Mouse (Mus musculus) layer of hippocampus, postnatal 14 days (tissue): ENCODE measurements at regions not wholly inside any gene's neighbourhood (a gene's known extent, or its start where the extent isn't known, plus 50 kb on each side); places are given as distances from the start of the nearest gene placed in this dataset.
"Not testable (repeated sequence)": the region's sequence is repeated elsewhere in the genome, so short reads cannot be mapped to it uniquely, and the experiment has no call there.

ENCODE experiments used
- DNase-seq, 2 experiments: peaks; one replicate each; pipeline ENCODE4 v3.0.0; 2021 to 2022; ENCODE audit warnings: low spot score in 2 of 2, mixed read lengths in 1 of 2

DNA sequence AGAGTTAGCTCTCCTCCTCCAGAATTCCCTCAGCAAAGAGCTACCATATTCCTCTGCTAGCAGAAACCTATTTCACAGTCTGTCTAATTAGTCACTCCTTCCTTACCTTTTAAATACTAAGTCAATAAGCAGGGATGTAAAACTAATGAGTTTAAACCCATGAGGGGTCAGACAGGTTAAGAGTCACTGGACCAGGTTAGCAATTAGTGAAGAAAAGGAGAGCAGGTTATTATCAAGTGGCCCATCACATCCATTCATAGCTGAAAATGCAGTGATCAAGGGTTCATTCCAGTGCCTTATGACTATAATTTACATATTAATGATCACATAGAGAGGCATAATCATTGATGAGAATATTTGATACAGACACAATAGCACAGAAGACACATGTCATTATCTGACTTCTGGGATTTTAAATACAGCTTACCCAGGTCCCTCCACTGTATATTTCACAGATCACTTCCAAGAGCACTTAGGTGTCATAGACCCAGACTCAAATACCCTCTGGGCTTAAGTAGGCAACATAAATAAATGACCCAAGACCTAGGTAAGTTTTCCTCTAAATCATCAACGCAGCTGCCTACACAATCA lies 355.4 kb upstream of the Rgma start:
- no peak for DNase-seq

DNA sequence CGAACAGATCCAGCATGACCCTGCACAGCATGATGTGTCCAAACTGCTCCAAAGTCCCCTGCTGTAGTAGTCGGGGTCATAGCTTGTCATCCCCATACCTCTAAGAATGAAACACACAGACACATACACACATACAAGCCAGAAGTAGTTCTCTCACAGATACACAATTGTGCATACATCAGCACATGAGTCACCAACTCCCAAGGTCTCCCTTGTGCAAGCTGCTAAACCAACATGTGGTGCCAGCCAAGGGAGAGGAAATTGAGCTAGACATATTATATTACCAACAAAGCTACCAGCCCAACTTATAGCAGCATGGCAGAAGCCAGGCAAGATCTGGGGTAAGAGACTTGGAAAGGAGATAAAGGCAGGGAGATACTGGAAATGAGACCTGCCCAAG lies 353.5 kb upstream of the Rgma start:
- DNase-seq, result no peak

DNA sequence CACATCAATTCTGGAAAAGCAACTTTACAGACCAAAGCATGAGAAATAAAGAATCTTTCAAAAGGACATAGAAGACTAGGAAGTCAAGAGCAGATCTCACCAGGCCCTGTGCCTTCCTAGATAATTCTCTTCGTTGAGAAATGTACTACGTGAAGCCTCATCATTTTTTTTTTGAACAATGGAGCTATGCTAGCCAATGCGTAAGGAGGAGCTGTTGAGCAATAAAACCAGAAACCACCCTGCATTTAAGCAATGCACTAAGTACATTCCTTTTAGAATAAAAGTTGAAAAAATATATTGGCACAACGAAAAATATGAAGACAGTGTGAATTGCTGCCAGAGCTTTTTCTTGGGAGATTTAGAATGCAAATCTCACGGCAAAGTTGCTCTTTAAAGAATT lies 349.7 kb upstream of the Rgma start:
- DNase-seq, result peak in 1 of 2 experiments; percentile 15

DNA sequence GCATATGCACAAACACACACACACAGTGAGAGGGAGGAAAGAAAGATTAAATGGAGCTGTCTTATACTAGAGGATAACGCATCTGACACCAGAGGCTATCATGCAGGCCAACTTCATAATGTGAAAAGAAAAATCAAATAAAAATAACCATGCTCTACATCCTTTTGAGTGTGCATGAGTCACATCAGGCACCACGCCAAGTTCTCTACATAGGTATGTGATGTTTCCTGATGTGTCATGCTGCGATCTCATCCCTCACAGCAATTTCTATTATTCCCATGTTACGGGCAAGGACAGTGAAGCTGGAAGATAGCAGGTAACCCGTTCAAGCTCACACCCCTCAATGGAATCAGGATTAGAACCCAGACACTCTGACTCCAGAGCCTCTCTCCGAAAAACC lies 346.4 kb upstream of the Rgma start:
- DNase-seq, result no peak

DNA sequence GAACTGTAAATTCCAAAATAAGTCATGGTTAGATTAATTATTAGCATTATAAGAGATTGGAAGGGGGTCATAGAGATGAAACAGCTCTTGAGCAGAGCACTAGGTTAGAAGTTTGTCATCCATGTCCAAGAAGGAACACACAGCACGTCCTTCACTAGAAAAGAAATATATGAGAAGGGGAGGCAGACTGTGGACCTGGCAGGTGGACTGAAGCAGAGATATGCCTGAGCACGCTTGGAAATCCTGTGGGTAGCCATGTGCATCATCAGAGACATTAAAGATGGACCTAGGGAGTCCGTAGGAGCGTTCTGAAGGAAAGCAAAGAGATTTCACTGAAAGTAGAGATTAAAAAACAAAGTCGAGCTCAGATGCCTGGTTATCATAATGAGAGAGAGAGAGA lies 343.9 kb upstream of the Rgma start:
- no peak for DNase-seq

DNA sequence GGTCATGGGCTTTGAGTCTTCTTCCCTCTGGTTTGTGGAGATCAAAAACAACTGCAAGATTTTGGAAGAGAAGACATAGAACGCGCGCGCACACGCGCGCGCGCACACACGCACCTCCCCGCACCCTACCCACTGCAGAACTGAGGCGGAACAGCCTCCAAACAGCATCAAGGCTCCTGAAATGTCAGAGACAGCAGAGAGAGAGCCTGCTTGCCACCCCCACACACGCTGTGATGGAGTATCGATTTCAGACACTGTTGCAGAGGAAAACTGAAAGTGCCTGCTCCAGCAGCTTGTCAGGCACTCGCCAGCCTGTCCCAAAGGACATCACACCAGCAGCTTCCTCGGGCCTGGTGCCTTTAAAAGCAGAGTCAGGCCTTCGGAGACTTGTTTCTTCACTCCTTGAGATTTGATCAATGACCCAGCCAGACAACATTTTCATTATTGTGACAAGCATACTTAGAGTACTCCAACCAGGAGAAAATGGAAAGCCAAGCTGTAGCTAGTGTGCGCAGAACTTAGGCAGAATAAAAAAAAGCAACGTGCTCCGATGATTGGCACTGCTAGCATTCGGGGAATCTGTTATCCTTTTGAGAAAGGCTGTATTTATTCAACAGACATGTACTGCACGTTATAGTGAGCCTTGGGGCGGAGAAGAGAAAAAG lies 342.9 kb upstream of the Rgma start:
- DNase-seq, result peak; percentile 56 to 63

DNA sequence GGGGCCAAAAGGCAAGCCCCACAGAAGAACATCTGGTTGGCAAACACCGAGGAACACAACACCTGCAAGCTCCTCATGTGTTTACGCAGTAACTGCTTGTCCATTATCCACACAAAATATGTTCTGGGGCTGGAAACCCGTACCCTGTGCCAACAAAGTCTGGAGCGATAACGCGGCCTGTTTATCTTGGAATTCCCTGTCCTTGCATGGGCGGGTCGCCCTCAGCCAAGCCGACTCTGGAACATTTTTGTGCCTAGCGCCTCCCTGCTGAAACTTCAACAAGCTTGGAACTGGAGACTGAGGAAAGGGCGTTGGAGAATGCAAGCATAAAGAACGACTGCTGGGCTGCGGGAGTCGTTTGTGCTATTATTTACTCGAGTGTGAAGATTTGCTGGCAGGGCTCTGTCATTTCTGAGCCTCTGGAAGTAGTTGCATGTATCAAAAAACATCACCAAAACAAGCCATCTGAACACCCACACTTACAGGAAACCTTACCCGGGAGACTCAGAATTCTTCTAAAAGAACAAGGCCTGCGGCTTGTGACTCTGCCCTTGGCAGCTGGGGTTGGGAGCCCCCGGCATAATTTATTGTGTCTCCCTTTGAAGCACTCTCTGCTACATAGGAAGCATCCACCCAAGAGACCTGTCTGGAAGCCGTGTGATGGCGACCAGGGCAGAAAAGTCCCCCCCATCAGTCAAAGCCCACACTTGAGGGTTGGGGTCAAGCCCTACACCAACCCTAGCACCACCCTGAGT lies 338.3 kb upstream of the Rgma start:
- DNase-seq, result peak; percentile 52 to 71

DNA sequence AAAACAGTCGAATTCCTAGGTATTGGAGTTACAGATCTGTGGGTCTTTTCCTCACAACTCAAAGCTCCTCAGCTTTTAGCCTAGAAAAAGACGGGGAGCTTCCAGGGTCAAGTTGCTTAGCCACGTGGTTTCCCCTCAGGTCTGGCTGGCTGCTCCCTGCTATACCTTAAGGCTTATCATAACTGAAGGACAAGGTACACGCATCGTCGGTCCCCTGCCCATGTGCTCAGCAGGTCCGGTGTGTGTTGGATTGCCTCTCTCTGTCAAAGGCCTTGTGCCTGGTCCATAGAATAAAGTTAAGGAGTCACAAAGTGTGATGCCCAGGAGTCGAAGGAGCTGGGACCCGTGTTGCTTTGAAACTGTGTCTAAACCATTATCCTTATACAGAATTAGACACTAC lies 337.7 kb upstream of the Rgma start:
- DNase-seq, result no peak

DNA sequence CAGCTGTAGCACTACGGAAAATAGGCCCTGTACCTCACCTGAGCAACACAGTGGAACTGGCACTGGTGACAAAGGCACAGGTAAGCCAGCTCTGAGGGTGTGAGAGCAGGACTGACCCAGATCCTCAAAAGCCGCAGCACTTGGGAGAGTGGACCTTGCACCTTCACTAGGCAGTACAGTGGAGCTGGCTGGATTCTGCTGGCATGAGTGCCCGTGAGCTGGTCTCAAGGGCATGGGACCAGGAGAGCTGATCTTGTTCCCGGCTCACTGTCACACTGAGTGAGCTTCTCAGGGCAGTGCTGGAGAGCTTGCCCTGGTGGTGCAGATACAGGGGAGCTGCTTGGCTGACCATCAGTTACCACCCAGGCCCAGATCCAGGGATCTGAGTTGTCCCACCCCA lies 335.4 kb upstream of the Rgma start:
- DNase-seq, result no peak

DNA sequence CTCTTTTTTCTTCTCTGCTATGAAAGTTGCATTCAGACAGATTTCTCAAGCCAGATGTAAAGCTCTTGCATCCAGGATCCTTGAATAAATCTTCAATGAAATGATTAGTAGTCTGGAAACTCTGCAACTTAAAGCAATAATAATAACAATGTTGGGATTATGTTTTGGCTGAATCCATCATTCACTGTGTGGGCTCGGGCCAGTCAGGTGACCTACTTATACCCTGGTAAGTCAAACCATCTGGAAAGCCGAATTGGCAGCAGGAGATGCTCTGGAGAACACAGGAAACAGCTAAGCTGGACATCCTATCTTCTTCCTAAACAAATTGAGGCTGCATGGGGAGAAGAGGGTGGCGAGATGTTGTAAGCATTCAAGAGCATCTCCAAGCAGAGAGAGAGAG lies 331.0 kb upstream of the Rgma start:
- DNase-seq, result no peak

DNA sequence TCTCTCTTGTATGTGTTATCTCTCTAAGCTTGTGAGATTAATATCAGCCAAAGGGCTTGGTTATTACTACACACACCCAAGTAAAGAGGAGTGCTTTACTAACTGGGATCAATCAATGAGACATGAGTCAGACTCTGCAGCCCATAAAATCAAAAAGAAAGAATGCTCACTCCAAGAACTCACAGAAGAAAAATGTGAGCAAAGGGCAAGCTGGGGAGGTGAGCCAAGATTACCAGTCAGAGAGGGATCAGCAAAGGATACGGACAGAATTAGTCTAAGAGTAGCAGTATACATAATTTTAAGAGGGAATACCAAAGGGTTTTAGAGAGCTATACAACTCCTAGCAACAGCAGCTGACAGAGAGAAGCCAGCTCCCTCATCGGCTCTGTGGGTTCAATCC lies 319.4 kb upstream of the Rgma start:
- DNase-seq, result no peak

DNA sequence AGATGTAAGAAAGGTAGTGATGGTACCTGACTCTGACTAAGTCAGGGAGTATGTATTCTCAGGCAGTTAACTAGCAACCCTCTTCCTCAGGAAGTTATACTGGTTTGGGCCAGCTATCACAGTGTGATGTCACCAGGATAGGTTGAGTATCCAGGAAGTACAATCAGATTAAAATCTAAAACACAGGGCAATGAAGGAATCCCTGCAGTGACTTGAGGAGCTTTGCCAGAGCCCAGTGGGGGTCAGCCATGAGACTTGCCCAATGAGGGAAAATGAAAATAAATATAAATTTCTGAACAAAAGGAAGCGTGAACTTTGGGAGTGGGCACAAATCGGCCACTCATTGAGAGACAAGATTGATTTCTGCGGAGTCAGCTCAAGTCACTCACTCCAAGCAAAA lies 311.8 kb upstream of the Rgma start:
- no peak for DNase-seq

DNA sequence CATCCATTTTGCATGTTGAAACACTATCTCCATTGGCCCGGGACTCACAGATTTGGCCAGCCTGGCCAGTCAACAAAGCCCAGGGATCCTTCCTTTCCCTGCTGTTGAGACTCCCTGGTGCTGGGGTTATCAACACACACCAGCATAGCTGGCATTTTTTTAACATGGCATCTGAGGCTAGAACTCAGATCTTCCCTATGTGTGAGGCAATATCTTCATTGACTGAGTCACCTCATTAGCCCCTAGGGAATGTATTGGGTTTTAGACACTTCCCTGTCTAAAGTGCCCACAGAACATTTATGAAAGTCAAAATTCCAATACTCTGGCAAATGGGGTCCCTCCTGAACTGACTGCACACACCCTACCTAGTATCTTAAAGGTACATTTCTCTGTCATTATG lies 306.8 kb upstream of the Rgma start:
- DNase-seq, result no peak

DNA sequence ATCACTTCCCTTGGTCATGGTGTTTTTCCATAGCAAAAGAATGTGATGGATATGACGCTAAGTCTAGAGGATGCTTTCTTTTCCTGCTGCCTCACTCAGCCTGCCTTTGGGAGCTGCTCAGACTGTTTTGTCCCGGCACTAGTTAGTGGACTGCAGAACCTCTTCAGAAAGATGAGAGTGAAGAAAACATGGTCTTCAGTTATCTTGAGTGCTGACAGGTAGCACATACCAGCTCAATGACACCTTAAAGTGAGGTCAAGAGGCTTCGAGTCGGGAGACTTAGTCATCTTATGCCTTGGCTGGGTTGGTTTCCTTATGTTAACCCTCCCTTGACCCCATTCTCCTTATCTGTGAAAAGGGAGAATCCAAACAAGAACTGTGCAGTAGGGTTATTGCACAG lies 306.0 kb upstream of the Rgma start:
- no peak for DNase-seq

DNA sequence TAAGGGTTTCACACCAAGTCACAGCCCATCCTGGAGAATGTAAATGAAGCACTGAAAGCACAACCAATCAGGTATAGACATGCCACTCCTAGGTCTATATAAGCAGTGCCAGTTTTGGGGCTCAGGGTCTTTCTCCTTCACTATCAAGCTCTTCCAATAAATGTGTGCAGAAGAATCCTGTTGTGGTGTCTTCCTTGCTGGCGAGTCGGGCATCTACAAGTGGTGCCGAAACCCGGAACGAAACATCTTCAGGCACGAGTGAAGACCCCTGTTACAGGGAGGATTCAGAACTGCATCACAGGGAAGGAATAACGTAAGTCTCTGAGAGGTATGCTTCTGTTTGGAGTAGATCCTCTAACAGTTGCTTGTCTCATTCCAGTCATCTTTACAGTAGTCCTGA lies 299.9 kb upstream of the Rgma start:
- DNase-seq, result not testable (repeated sequence)

DNA sequence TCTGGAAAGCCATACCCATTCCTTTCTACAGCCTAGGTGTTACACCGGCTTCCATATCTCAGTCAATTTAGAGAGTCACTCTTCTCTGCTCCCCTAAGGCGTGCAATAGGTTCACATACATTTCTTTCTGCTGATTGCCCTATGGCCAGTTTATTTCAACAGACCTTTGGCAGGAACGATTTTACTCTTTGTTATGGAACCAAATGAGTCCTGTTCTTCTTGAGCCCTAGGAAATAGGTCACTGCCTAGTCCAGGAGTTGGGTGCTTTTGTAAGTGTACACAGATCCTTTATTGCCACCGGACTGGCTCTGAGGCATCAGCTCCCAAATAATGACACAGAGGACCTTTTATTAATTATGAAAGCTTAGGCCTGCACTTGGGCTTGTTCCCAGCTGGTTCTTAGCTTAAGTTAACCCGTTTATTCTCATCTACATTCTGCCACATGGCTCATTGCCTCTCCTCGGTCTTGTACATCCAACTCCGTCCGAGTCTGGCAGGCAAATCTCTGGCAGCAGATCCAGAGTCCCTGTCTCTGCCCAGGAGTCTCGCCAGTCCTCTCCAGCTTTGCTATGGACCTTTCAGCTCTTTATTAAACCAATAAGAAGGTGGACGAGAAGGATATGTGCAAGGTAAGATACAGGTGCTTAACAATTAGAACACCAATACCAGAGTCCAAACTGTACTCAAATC lies 287.7 kb upstream of the Rgma start:
- DNase-seq, result peak in 1 of 2 experiments; percentile 44

DNA sequence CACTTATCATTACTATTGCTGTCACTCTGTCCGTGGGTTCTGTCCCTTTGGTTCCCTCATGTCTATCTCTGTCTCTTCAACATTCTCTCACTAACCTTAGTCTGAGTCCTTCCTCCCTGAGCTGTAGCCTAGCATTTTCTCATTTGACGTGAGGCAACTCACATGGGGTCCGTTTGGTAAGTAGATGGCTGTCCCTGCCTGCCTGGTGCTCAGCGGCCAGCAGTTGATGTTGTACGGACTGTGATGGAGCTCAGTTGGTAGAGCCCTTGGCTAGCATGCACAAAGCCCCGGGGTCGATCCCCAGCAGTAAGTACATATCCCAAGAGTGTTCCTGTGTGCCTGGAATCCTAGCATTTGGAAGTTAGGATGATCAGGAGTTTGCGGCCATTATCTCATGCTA lies 287.0 kb upstream of the Rgma start:
- DNase-seq, result no peak

DNA sequence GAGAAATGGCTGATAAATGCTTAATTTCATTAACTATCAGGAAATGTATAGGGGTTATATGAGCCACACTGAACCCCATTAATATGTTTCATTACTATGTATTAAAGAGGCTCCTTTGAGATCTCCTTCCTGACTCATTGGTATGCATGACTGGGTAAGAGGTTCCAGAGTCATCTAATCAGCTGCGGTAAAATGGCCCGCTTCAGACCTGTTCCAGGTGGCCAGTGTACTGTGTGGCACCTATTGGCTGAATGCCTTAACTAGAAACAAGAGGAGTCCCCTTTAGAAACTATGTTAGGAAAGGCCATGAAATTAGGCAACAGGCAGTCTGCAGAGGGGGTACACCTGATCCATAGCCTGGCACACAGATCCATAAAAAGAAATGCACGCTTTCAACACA lies 283.6 kb upstream of the Rgma start:
- no peak for DNase-seq

DNA sequence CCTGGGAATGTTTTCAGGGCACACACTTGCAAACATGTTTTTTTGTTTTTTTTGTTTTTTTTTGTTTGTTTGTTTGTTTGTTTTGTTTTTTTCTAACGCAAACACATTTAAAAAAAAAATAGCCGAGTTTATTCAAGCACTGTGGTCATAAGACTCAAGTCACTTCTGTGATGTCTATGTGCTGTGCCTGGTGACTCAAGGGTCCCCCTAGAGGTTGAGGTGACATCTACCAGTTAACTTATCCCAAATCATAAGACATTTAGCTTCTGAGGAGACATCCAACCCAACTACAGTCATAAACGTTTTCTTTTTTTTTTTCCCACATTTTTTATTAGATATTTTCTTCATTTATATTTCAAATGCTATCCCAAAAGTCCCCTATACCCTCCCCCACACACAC lies 281.2 kb upstream of the Rgma start:
- DNase-seq, result no peak

DNA sequence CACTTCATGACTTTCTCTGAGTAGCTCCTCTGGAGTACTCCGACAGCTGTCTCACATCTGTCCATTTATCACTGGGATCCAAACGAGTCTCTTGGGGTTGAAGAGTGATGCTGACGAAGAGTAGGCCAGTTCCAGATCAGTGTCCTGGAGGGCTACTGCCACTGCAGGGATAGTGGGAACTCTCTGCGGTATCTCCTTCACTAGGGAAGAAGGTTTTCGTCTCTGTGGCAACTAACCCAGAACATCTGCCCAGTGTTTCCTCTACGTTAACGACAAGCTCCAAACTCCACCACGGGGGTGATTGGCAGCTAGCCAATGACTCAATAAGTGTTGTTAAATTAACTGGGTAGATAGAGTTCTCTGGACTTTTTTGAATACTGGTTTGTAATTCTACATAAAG lies 256.4 kb upstream of the Rgma start:
- DNase-seq, result no peak

DNA sequence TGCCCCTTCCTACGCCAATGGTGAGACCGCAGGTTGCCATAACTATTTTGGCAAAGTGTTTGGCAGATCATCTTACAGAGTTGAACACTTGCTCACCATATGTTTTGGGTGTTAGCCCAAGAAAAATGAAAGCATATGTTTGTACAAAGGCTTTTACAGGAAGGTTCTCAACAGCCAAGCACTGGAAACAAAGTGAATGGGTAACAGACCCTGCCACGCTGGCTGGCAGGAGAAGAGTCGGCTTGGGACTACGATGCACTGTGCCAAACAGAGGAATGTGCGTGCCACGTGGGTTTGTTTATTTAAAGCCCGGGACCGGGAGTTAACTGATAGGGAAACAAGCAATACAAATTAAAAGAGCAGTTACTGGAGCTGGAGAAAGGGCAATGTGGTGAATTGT lies 255.0 kb upstream of the Rgma start:
- peak in 1 of 2 experiments; percentile 38 for DNase-seq

DNA sequence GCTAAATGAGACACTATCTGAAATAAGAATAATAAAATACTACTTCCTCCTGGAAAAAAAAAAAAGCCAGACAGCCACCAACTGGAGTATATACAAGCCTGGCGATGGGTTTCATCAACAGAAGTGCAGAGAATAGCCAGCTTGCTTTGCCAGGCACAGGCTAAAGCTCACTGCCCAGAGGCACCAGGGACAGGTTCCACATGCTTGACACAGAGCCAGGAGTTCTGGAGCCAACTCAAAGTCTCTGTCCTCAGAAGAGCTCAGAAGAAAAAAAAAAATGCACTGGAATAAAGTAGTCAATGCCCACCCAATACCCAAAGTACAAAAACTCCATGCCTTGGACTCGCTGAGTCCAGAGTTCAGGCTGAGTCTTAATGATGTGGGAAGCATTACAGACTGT lies 250.3 kb upstream of the Rgma start:
- DNase-seq, result no peak
